ENCODE assay signal across 8 mouse cellular contexts in genomic region chr7:127014320-127014719, GRCm38 (mm10). TPM values are rescaled to one million over a fixed set of nuclear protein-coding genes. Genes with fewer than 3 reads are reported as not detected.
DNase-seq lines count a peak whose midpoint lies in the region; ATAC-seq and TF ChIP-seq lines count a peak whose summit lies in the region.

Gene Mvp (minus strand): TSS chr7:127014621.

- H3K36me3 ChIP-seq in heart, embryonic 14.5 days (ENCODE audit: control insufficient read depth, insufficient read depth, low read length) = peaks cover 31% of the 10 kb centered on the region
- 0 out of 2 replicates have a peak, but pooled peaks cover 4% of the 10 kb centered on the region for H3K36me3 ChIP-seq in kidney, postnatal 0 days (ENCODE audit: insufficient read depth, low read length)

- peaks cover 15 to 31% of the 10 kb centered on the region in 2 experiments for H3K4me1 ChIP-seq in heart, embryonic 14.5 days (ENCODE audit: control insufficient read depth in 2 of 2, insufficient read depth in 2 of 2, low read length in 2 of 2)
- peaks cover 21% of the 10 kb centered on the region; the same call in 1 of the 2 replicates for H3K4me1 ChIP-seq in kidney, postnatal 0 days (replicated peaks; ENCODE audit: insufficient read depth, low read length)

- no peaks in the 10 kb centered on the region for H3K9me3 ChIP-seq in heart, embryonic 14.5 days (ENCODE audit: control insufficient read depth, low read length)
- no peaks in the 10 kb centered on the region for H3K9me3 ChIP-seq in kidney, postnatal 0 days (replicated peaks; ENCODE audit: low read length)

- peak within 1 kb of the TSS; percentile 63 for H3K9ac ChIP-seq in heart, embryonic 14.5 days (ENCODE audit: low read length)
- H3K9ac ChIP-seq in kidney, postnatal 0 days (ENCODE audit: low read depth, low read length) = peak within 1 kb of the TSS; percentile 70

- peak within 1 kb of the TSS; percentile 46 to 62 for H3K4me3 ChIP-seq in heart, embryonic 14.5 days (ENCODE audit: control insufficient read depth in 1 of 2, insufficient read depth in 1 of 2, low read depth in 1 of 2, low read length in 2 of 2)
- H3K4me3 ChIP-seq in kidney, postnatal 0 days (replicated peaks; ENCODE audit: low read depth, low read length) = peak within 1 kb of the TSS; percentile 47

- TF ChIP-seq CTCF in kidney, postnatal 0 days (IDR thresholded peaks at IDR 0.05; ENCODE audit: low read depth) = no peak

- H3K4me2 ChIP-seq in heart, embryonic 14.5 days (ENCODE audit: low read length) = peak within 1 kb of the TSS; percentile 81
- H3K4me2 ChIP-seq in kidney, postnatal 0 days (ENCODE audit: low read length) = peak within 1 kb of the TSS; percentile 73

- peak; percentile 65 for DNase-seq in ES-CJ7 (ENCODE audit: low read depth, low spot score)
- DNase-seq in adrenal gland, postnatal 25 days = peak; percentile 67
- DNase-seq in kidney, postnatal 0 days (ENCODE audit: low spot score) = peak; percentile 87
- peak; percentile 80 to 84 for DNase-seq in lung, postnatal 4 days
- DNase-seq in spleen, postnatal 36 days (ENCODE audit: low spot score in 2 of 2) = peak; percentile 66 to 73
- DNase-seq in right cerebral cortex, postnatal 36 days (ENCODE audit: low spot score in 2 of 2) = no peak

- H3K27me3 ChIP-seq in heart, embryonic 14.5 days (ENCODE audit: control insufficient read depth, insufficient read depth, low read length) = no peaks in the 10 kb centered on the region
- H3K27me3 ChIP-seq in kidney, postnatal 0 days (ENCODE audit: insufficient read depth, low read length) = no peaks in the 10 kb centered on the region

- whole genome bisulfite sequencing in heart, embryonic 14.5 days = 26% methylated on average over 11 of the region's 11 CpGs
- WGBS in kidney, postnatal 0 days = 14% methylated on average over 11 of the region's 11 CpGs

- no peak within 1 kb of the TSS for H3K27ac ChIP-seq in heart, embryonic 14.5 days (replicated peaks in 1 of 2; ENCODE audit: control insufficient read depth in 1 of 2, insufficient read depth in 1 of 2, low read depth in 2 of 2, low read length in 2 of 2)
- H3K27ac ChIP-seq in kidney, postnatal 0 days = peak within 1 kb of the TSS; percentile 31

- ATAC-seq in erythroblast, adult 5-6 weeks (replicated peaks; ENCODE audit: low FRiP score, poor library complexity, severe bottlenecking) = 0 out of 2 replicates have a peak, but pooled peaks have one; percentile 23
- no peak for ATAC-seq in heart, embryonic 14.5 days (ENCODE audit: insufficient number of reproducible peaks, insufficient read depth, low FRiP score, low read depth)
- ATAC-seq in kidney, postnatal 0 days (replicated peaks; ENCODE audit: low FRiP score, low read depth) = no peak

RNA-seq across cellular contexts. Expression of gene Mvp, which starts in this region (rescaled TPM):
- total RNA-seq in adrenal gland, postnatal 25 days (2021) = 102 and 118 TPM in 2 replicates
- 1.5 and 1.9 TPM in 2 replicates for total RNA-seq in erythroblast, adult 5-6 weeks (2015; ENCODE audit: low replicate concordance)
- total RNA-seq in erythroblast, adult 5-6 weeks (2017; ENCODE audit: low replicate concordance) = 5.5 and 7.7 TPM in 2 replicates
- polyA plus RNA-seq in heart, embryonic 14.5 days (2014; fragmentation: Nextera tagmentation; extraction: Ambion mirVana) = 12.0 and 12.6 TPM in 2 replicates
- 27.5 and 28.9 TPM in 2 replicates for polyA plus RNA-seq in kidney, postnatal 0 days (2015; fragmentation: Nextera tagmentation; extraction: Ambion mirVana)

Comparison
In these comparisons a context has a peak if more than half of its experiments do, and no peak if none do; other contexts are left out.
1. RNA of gene Mvp (total RNA-seq): 102 to 118 TPM in adrenal gland, postnatal 25 days; 1.5 to 7.7 TPM in erythroblast, adult 5-6 weeks; every median in the first group is over 10 times any median in the second.
2. DNase-seq: peak in ES-CJ7 (single experiment), adrenal gland, postnatal 25 days (single experiment), kidney, postnatal 0 days (single experiment), lung, postnatal 4 days (2 of 2) and spleen, postnatal 36 days (2 of 2); none in right cerebral cortex, postnatal 36 days (0 of 2).